Mouse (Mus musculus): ENCODE measurements around the gene Tnni1.

DNA sequence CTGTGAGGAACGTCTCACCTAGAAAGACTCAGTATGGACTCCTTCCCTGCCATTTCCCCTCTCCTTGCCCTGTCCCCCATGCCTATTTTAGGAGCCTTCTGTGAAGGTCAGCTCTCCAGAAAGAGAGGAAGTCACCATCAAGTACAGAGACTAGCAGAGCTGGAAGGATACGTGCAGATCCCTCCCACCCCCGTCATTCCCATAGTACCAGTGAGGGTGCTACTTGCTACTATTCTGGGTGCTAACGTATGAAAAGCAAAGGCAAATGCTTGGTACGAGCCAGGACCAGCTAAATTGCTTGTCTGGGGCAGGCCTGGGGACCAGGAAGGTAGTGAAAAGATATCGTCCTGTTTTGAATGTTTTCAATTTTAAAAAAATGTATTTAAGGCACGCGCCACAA, 21.9 kb upstream of the Tnni1 start:
- TF ChIP-seq CTCF (IDR thresholded peaks at IDR 0.05; ENCODE audit: low read depth, low read length): no peak
- TF ChIP-seq POLR2A (IDR thresholded peaks at IDR 0.05; ENCODE audit: insufficient read depth, low read length): no peak
- no peak for TF ChIP-seq EP300 (IDR thresholded peaks at IDR 0.05; ENCODE audit: insufficient read depth, low read depth, low read length)
